Mouse (Mus musculus): ENCODE results near the gene Fam19a3. TPM values are rescaled to one million over a fixed set of nuclear protein-coding genes. Genes with fewer than 3 reads are reported as not detected.

The Fam19a3 gene
- polyA plus RNA-seq, 1 experiment from 2014 or later = 0.07 TPM

- Histone ChIP-seq H3K36me3 (replicated peaks; ENCODE audit: control insufficient read depth, insufficient read depth) (no peaks in the 10 kb centered on the region), H3K27ac (peak overlapping the region; percentile 47; the same call in 1 of the 2 replicates), H3K4me1 (replicated peaks; ENCODE audit: control insufficient read depth, insufficient read depth, low read length) (0 out of 2 replicates have a peak, but pooled peaks cover 17% of the 10 kb centered on the region), H3K4me2 (replicated peaks) (peak overlapping the region; percentile 94), H3K27me3 (ENCODE audit: control insufficient read depth, insufficient read depth, low read length) (peaks cover 21% of the 10 kb centered on the region), H3K4me3 (replicated peaks; ENCODE audit: low read length) (peak overlapping the region; percentile 52), H3K9ac (peak overlapping the region; percentile 54), H3K9me3 (ENCODE audit: control insufficient read depth, low read length) (no peaks in the 10 kb centered on the region)
- ATAC-seq (ENCODE audit: low FRiP score) (peak; percentile 84), DNase-seq (ENCODE audit: low spot score) (peak; percentile 69)
- WGBS = 1% methylated on average over 43 of the region's 52 CpGs
Measured at GRCm38 (mm10) chr3:104788561-104789311, 7.1 kb upstream of the Fam19a3 start.

- peaks cover 28% of the 10 kb centered on the region for H3K27me3 ChIP-seq (ENCODE audit: control insufficient read depth, insufficient read depth, low read length)
- no peak for ATAC-seq (ENCODE audit: low FRiP score)
- no peaks in the 10 kb centered on the region for H3K9me3 ChIP-seq (ENCODE audit: control insufficient read depth, low read length)
- H3K4me3 ChIP-seq (replicated peaks; ENCODE audit: low read length) = peak within 1 kb of the TSS; percentile 52
- 0 out of 2 replicates have a peak, but pooled peaks cover 17% of the 10 kb centered on the region for H3K4me1 ChIP-seq (replicated peaks; ENCODE audit: control insufficient read depth, insufficient read depth, low read length)
- WGBS = 27% methylated on average over 3 of the region's 3 CpGs
- peak within 1 kb of the TSS; percentile 54 for H3K9ac ChIP-seq
- H3K27ac ChIP-seq = peak within 1 kb of the TSS; percentile 47; the same call in 1 of the 2 replicates
- no peak for DNase-seq (ENCODE audit: low spot score)
- peak within 1 kb of the TSS; percentile 94 for H3K4me2 ChIP-seq (replicated peaks)
- no peaks in the 10 kb centered on the region for H3K36me3 ChIP-seq (replicated peaks; ENCODE audit: control insufficient read depth, insufficient read depth)
Measured at GRCm38 (mm10) chr3:104788075-104788474, 6.4 kb upstream of the Fam19a3 start, which contains the start of gene Rhoc. Rhoc (plus strand) TSS chr3:104788375.

DNA sequence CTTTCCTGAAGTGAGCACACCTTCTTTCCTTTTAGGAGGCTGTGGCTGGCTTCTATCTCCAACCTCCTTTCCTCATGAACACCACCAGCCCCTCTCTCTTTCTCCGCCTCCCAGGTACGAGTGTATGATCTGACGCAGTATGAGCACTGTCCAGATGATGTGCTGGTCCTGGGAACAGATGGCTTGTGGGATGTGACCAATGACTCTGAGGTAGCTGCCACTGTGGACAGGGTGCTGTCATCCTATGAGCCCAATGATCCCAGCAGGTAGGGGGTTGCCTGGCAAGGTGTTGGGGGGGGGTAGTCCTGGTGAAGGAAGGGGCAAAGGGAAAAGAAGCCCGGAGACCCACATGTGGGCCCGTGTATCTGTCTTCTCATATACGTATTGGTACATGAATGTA, 3.6 kb upstream of the Fam19a3 start:
- peaks cover 56% of the 10 kb centered on the region for H3K27me3 ChIP-seq (ENCODE audit: control insufficient read depth, insufficient read depth, low read length)
- no peaks in the 10 kb centered on the region for H3K36me3 ChIP-seq (replicated peaks; ENCODE audit: control insufficient read depth, insufficient read depth)
- 95% methylated on average over 6 of the region's 6 CpGs for whole genome bisulfite sequencing
- no peak overlapping the region for H3K27ac ChIP-seq
- H3K4me3 ChIP-seq (replicated peaks; ENCODE audit: low read length) = no peak overlapping the region
- ATAC-seq (ENCODE audit: low FRiP score) (no peak), DNase-seq (ENCODE audit: low spot score) (no peak)
- no peak overlapping the region for H3K9ac ChIP-seq
- no peaks in the 10 kb centered on the region for H3K9me3 ChIP-seq (ENCODE audit: control insufficient read depth, low read length)
- H3K4me2 ChIP-seq (replicated peaks) = no peak overlapping the region
- peaks cover 27% of the 10 kb centered on the region for H3K4me1 ChIP-seq (replicated peaks; ENCODE audit: control insufficient read depth, insufficient read depth, low read length)

GRCm38 (mm10) chr3:104783971-104784500, 2.4 kb upstream of the Fam19a3 start:
- Histone ChIP-seq H3K9me3 (ENCODE audit: control insufficient read depth, low read length) (no peaks in the 10 kb centered on the region), H3K27me3 (ENCODE audit: control insufficient read depth, insufficient read depth, low read length) (peaks cover 63% of the 10 kb centered on the region), H3K27ac (no peak overlapping the region), H3K4me1 (replicated peaks; ENCODE audit: control insufficient read depth, insufficient read depth, low read length) (peaks cover 22% of the 10 kb centered on the region), H3K36me3 (replicated peaks; ENCODE audit: control insufficient read depth, insufficient read depth) (no peaks in the 10 kb centered on the region), H3K9ac (no peak overlapping the region), H3K4me2 (replicated peaks) (no peak overlapping the region), H3K4me3 (replicated peaks; ENCODE audit: low read length) (no peak overlapping the region)
- ATAC-seq (ENCODE audit: low FRiP score) (no peak), DNase-seq (ENCODE audit: low spot score) (no peak)
- 34% methylated on average over 14 of the region's 14 CpGs for WGBS

DNA sequence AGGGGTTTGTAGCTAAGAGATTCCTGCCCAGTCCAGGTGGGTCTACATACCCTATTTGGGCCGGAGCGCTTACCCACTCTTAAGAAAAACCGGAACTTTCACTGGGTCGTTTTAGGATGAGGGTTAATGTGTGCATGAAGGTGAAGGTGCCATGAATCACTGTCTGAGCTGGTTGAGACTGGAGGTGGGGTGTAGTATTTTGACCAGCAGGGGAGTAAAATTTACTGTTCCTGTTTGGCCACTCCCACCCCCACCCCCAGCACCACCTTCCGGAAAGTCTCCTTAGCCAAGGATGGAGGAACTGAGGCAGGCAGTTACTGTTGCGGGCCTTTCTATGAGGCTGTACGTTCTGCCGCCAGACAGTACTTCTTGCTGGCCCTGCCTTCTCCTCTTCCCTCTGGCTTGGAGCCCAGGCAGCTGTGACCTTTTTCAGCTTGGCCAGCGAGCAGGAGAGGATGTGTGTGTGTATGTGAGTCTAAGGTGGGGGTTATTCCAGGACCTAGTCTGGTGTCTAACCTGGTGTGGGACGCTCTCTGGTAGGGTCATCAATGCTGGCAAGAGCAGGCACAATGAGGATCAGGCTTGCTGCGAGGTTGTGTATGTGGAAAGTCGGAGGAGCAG, 531 bp upstream of the Fam19a3 start:
- no peak overlapping the region for H3K9ac ChIP-seq
- no peaks in the 10 kb centered on the region for H3K9me3 ChIP-seq (ENCODE audit: control insufficient read depth, low read length)
- H3K4me1 ChIP-seq (replicated peaks; ENCODE audit: control insufficient read depth, insufficient read depth, low read length) = peaks cover 14% of the 10 kb centered on the region
- no peak overlapping the region for H3K27ac ChIP-seq
- peaks cover 82% of the 10 kb centered on the region for H3K27me3 ChIP-seq (ENCODE audit: control insufficient read depth, insufficient read depth, low read length)
- WGBS = 11% methylated on average over 12 of the region's 12 CpGs
- no peaks in the 10 kb centered on the region for H3K36me3 ChIP-seq (replicated peaks; ENCODE audit: control insufficient read depth, insufficient read depth)
- no peak for DNase-seq (ENCODE audit: low spot score)
- ATAC-seq (ENCODE audit: low FRiP score) = no peak
- H3K4me3 ChIP-seq (replicated peaks; ENCODE audit: low read length) = no peak overlapping the region
- H3K4me2 ChIP-seq (replicated peaks) = peak overlapping the region; percentile 63; the same call in 1 of the 2 replicates

GRCm38 (mm10) chr3:104780561-104781420, 849 bp downstream of the Fam19a3 start, which contains the start of gene Ppm1j:
Ppm1j (plus strand) TSS chr3:104781056.
- peak within 1 kb of the TSS; percentile 63 for H3K4me2 ChIP-seq (replicated peaks)
- WGBS = under 1% methylated on average over 56 of the region's 56 CpGs
- H3K9ac ChIP-seq = peak within 1 kb of the TSS; percentile 41
- H3K36me3 ChIP-seq (replicated peaks; ENCODE audit: control insufficient read depth, insufficient read depth) = no peaks in the 10 kb centered on the region
- no peak within 1 kb of the TSS for H3K27ac ChIP-seq
- H3K9me3 ChIP-seq (ENCODE audit: control insufficient read depth, low read length) = no peaks in the 10 kb centered on the region
- DNase-seq (ENCODE audit: low spot score) (no peak), ATAC-seq (ENCODE audit: low FRiP score) (0 out of 2 replicates have a peak, but pooled peaks have one; percentile 34)
- H3K4me3 ChIP-seq (replicated peaks; ENCODE audit: low read length) = peak within 1 kb of the TSS; percentile 33
- peaks cover 14% of the 10 kb centered on the region for H3K4me1 ChIP-seq (replicated peaks; ENCODE audit: control insufficient read depth, insufficient read depth, low read length)
- H3K27me3 ChIP-seq (ENCODE audit: control insufficient read depth, insufficient read depth, low read length) = peaks cover 96% of the 10 kb centered on the region

DNA sequence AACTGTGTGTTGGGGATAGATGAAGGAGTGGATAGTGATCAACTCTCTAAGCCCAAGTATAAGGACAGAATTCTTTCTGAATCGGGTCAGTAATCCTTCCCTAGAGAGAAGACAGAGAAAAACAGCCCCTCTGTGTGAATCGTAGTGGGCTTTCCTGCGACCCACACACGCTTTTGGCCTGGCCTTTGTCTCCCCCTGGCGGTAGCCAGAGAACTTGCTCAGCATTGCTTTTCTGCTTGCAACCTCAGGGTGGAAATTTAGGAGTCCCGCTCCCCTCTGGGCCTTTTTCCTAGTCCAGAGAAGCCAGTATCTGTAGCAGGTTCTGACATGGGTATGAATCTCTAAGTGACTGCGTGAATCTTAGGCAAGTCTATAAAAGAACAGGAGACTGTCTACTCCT, 1.7 kb downstream of the Fam19a3 start:
- WGBS = 1% methylated on average over 7 of the region's 7 CpGs
- ATAC-seq (ENCODE audit: low FRiP score) (no peak), DNase-seq (ENCODE audit: low spot score) (peak; percentile 78)
- Histone ChIP-seq H3K4me1 (replicated peaks; ENCODE audit: control insufficient read depth, insufficient read depth, low read length) (peaks cover 14% of the 10 kb centered on the region), H3K27me3 (ENCODE audit: control insufficient read depth, insufficient read depth, low read length) (peaks cover 95% of the 10 kb centered on the region), H3K4me2 (replicated peaks) (no peak overlapping the region; the same call in 1 of the 2 replicates), H3K9me3 (ENCODE audit: control insufficient read depth, low read length) (no peaks in the 10 kb centered on the region), H3K27ac (no peak overlapping the region), H3K4me3 (replicated peaks; ENCODE audit: low read length) (no peak overlapping the region), H3K9ac (no peak overlapping the region), H3K36me3 (replicated peaks; ENCODE audit: control insufficient read depth, insufficient read depth) (no peaks in the 10 kb centered on the region)

GRCm38 (mm10) chr3:104777342-104777741, 4.3 kb downstream of the Fam19a3 start:
- ATAC-seq (ENCODE audit: low FRiP score) (peak; percentile 22; the same call in 1 of the 2 replicates), DNase-seq (ENCODE audit: low spot score) (peak; percentile 71)
- H3K36me3 ChIP-seq (replicated peaks; ENCODE audit: control insufficient read depth, insufficient read depth) = no peaks in the 10 kb centered on the region
- WGBS = 1% methylated on average over 20 of the region's 20 CpGs
- H3K9me3 ChIP-seq (ENCODE audit: control insufficient read depth, low read length) = no peaks in the 10 kb centered on the region
- H3K9ac ChIP-seq = no peak overlapping the region
- H3K4me2 ChIP-seq (replicated peaks) = peak overlapping the region; percentile 56
- H3K4me1 ChIP-seq (replicated peaks; ENCODE audit: control insufficient read depth, insufficient read depth, low read length) = peaks cover 14% of the 10 kb centered on the region
- peaks cover 69% of the 10 kb centered on the region for H3K27me3 ChIP-seq (ENCODE audit: control insufficient read depth, insufficient read depth, low read length)
- H3K4me3 ChIP-seq (replicated peaks; ENCODE audit: low read length) = peak overlapping the region; percentile 23
- H3K27ac ChIP-seq = no peak overlapping the region
